Mouse (Mus musculus) left cerebral cortex, postnatal 10 days (tissue): ENCODE measurements around the gene Nfib. TPM values are rescaled to one million over a fixed set of nuclear protein-coding genes. Genes with fewer than 3 reads are reported as not detected.
"Not testable (repeated sequence)": the region's sequence is repeated elsewhere in the genome, so short reads cannot be mapped to it uniquely, and the experiment has no call there.

Experiments used
- DNase-seq, 2 experiments: peaks; one replicate each; pipeline ENCODE4 v3.0.0; 2021 to 2022; ENCODE audit warnings: low spot score in 2 of 2, mixed read lengths in 1 of 2; ENCODE audit errors: extremely low spot score in 1 of 2
- intact Hi-C: fragments of 180-260 bp; cut with DNase I; formaldehyde crosslinking; loops from one replicate; pipeline ENCODE4 v1.15.1; 2025
- total RNA-seq, 2 experiments: library from RNA; stranded (reverse); gene quantifications; 2 replicates each; pipeline ENCODE4 v1.2.3; 2021

Gene Nfib
- total RNA-seq, 2 experiments from 2014 or later: 105 to 109 TPM

DNA sequence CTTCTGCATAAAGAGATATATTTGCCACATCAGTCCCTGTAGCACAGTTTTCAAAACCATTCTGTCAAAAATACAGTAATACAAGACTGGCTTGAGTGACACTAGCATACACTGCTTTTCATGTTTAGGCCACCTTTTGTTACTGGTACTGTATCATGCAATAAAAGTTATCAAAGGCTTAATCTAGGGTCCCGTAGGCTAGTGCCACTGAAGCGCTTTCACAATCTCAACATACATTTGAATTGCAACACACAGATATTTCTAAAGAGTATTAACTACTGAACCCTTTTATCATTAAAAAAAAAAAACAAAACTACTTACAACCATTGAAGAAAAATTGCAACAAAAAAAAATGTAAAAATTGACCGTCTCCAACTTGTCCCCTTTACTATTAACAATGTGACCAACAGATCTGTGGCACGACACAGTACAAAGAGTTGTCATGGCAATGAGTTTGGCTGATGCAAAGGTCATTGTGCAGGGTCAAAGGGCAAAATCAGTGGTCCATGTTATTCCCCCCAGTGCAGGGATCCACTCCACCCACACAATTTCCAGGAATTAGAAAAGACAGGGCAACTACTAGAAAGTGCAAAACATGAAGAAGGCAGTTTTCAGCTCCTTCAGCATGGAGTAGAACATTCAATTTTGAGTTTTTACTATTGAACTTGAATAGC, 414.2 kb downstream of the Nfib start:
- intact Hi-C loops: no loop called here
- no peak for DNase-seq

DNA sequence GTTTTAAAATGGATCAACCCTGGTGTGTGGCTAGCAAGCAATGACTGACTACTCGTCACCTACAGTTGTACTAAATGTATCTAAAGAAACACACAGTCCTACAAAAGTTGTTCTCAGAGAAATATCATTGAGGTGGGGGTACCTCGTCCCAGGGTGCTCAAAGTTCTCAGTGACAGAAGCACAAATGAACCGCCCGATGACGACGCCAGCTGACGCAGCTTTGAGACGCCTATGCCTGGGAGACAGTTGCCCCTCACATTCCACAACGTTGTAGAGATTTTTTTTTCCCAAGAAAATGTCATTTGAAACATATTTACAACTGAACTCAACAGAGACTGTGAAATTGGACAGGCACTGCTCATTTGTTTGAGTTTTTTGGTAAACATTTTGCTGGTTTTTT, 414.9 kb downstream of the Nfib start:
- intact Hi-C loops: no loop called here
- DNase-seq: no peak

DNA sequence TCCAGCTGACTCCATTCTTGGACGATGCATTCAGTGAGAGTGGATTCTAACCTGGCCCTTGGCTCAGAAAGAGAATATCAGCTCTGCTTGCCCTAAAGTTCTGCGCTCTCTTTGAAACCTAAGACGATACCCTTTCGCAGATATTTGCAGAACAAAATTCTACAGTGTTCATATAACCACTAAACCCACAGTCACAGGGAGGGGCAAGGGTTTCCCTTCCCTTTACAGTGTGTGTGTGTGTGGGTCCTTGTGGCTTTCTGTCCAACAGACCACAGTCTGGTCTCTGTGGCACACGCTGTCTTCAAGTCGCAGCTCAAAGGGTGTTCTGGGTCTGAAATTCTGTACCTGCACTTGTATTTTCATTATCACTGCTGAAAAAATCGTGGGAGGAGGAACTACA, 416.0 kb downstream of the Nfib start:
- intact Hi-C loops: no loop called here
- DNase-seq: no peak

DNA sequence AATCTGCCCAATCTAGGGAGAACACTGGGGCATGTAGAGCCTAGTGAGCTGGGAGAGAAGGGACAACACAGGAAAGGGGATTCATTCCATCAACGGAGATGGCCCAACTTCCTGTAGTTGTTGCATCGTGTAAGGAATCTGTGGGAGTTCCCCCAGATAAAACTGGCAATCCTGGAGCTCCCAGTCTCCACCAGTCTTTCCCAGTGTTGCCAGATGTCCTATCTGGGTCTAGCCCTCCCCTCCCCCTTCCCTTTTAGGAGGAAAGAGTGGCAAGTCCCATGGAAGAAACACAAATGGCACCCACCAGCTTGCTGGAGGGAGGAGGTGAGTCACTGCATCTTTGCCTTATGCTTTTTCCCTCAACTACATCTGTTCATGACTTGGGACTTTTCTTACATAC, 417.4 kb downstream of the Nfib start:
- DNase-seq: no peak
- intact Hi-C loops: no loop called here

DNA sequence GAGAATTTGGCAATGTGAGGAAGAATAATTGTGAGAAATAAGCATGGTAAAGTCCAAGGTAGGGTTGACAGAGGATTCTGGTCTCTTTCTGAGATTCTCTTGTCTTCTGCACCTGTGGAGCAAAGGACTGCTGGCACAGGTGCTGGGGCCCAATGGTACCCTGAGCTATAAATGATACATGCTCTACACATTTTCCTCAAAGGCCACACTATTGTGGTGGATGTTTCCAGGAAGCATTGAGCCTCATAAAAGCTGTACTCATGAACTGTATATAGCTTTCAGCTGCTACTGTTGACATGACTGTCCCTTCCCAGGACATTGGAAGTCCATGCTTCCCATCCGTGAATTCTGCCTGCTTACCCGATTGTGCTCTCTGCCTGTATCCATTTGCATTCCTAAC, 418.1 kb downstream of the Nfib start:
- intact Hi-C loops: no loop called here
- no peak for DNase-seq

DNA sequence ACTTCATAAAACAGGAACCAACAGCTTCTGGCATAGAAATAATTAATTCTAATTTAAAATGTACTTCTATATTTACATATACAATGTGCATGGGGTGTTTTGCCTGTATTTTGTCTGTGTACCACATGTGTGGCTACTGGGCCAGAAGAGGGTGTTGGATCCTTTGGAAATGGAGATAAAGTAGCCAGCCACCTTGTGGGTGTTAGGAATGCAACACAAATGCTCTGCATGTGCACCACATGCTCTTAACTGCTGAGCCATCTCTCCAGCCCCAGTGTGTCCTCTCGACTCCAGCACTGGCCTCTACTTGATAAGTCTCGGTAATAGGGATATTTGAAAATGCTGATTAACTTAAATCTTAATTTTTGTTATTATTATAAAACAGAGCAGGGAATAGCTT, 418.6 kb downstream of the Nfib start:
- intact Hi-C loops: no loop called here
- no peak for DNase-seq

DNA sequence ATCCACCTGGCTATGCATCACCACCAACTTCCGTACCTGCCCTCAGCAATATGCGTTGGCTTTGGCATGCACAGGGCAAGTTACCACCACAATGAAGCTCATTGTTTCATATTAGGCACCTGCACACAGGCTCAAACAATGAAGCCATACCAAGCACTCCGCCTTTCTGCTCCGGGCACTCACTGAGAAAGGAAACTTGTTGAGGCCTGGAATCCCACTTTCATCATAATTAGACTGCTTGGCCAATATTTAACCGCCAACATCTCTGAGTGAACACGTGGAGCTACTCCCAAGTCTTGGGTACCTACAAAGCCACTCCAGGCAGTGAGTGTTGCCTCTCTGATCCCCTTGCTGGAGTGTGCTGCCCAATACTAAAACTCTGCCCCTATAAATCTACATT, 422.0 kb downstream of the Nfib start:
- DNase-seq: no peak
- intact Hi-C loops: no loop called here

DNA sequence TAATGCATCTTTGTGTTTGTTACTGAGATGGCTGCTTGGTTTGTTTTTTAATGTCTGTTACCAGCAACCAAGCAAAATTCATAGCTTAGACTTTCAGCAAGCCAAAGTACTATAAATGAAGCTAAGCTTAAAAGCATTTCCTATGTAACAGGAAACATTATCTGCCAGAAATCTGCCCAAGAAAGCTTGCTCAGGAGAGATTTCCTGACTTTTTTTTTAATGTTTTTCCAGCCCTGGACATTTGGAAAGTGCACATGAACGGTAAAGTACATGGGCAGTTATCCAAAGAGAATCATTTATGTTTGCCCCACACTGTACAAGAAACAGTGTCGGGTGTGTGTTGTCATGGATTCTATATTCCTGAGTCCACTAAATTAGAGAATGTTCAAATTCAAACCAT, 429.6 kb downstream of the Nfib start:
- no peak for DNase-seq
- intact Hi-C loops: no loop called here

DNA sequence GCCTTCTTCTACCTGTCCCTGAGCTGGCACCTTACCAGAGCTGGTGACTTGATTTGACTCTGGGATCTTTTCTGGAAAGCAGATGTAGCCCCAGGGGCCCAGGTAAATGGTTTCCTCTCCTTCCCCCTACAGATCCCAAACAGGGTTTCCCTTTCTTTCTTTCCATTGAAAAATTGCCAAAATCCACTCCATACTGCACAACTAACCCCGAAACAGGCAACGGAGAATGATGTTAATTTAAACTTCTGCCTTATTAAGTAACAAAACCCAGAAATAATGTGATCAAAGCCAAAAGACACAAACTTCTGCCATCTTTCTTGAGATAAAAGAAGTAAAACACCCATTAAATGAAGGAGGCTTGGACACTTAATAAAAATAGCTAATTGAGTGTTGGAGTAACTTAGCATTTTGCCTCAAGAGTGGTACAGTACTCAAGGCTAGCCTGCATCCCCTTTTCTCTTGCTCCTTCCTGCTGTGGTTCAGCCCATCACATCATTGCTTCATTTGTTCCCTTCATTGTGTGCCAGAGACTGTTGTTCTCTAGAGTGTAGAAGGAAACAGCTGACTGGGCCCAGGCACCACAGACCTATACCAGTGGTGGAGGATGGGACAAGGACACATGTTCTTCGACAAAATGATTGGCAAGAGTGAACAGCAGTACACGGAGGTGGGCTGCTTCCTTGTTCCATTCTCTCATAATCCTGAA, 432.3 kb downstream of the Nfib start:
- no peak for DNase-seq
- intact Hi-C loops: no loop called here

DNA sequence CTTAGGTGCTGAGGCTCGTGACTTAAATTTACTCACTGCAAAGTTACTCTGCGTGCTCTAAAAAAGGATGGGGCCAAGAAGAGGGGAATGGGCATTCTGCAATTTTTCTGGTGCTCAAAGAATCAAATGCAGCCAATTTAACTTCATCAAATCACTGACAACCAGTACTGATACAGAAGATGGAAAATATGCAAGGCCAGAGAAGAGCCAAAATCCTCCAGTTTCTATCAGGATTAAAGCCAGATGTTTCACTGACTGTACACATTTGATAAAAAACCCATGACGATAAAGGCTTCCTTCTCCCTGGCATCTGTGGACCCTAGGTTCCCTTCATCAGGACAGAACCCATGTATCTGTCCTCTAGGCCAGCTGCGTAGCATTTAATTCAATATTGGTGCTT, 433.5 kb downstream of the Nfib start:
- no peak for DNase-seq
- intact Hi-C loops: no loop called here

DNA sequence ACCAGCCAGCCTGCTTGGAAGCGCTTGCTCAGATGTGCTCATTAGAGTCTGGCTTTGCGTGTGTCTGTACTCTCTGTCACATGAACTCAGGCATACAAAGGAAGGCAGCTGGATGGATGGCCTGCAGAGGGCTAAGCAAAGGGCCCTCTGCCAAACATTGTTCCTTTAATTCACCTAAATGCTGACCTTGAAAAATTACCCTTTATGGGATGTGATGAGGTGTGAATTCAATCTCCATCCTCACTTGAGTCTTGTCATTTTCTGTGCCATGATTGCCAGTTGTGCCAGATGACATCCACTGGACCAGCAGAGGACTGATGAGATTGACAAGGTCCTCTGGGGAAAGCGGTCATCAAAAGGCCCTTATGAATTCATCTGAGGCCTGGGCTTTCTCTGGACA, 434.0 kb downstream of the Nfib start:
- intact Hi-C loops: no loop called here
- DNase-seq: no peak

DNA sequence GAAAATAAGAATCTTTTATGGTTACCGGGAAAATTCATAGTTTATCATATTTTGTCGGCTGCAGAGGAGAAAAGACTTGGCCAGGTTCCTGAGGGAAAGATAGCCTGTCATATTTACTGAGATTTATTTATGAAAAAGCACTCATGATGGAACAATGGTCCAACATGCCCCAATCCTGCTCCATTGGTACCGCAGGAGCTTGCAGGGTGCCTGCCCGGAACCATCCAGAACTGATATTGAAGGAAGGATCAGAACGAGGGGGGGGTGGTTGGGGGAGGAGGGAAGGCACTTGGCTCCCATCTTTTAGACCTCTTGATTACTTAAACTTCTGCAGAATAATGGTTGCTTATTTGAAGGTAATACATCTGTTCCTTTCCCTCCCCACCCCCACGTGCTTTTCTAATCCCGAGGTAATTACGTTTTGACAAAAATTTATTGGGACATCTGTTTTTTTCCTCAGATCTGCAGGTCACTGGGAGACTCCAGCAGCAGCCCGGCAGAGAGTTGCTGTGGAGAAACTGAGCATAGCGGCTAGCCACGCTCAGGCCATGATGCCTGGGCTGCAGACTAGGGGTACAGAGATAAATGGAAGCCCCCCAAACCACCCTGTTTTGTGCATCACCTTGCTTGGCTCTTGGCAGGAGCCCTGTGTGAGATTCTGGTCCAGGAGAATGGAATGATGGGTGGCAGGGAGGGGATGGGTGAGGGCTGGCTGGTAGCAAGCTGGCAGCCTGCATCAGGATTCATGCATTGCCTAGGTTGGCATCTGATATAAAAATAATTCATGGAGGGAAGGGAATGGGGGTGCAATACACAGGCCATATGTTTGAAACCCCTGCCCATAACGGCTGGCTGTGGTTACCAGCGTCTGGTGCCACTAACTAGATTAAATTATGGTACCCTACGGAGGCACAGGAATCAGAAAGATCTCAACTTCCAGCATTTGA, 437.4 kb downstream of the Nfib start:
- no peak for DNase-seq
- intact Hi-C loops: no loop called here

DNA sequence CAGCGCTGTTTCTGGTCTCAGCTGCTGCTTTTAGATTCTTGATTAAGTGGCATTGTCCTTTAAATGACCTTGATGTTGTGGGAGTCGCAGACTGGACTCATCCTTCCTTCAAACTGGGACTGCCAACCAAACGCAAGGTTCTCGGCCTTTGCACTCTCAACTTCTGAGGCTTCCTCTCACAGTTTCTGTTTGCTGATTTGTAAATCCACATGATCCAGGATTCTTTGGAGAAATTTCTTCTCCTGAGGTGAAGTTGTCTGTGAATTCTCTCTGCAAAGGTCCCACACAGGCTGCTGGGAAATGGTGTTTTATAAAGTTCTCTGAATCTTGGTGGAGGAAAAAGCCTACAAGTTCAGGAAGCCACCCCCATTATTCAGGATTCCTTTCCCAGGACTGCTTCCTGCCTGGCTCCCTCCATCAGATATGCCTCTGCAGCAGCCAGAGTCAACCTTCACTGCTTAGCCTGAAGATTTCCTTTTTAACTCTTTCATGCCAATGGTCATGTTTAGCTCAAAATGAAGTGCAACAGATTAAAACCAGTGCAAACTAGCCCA, 439.4 kb downstream of the Nfib start:
- intact Hi-C loops: no loop called here
- DNase-seq: no peak

DNA sequence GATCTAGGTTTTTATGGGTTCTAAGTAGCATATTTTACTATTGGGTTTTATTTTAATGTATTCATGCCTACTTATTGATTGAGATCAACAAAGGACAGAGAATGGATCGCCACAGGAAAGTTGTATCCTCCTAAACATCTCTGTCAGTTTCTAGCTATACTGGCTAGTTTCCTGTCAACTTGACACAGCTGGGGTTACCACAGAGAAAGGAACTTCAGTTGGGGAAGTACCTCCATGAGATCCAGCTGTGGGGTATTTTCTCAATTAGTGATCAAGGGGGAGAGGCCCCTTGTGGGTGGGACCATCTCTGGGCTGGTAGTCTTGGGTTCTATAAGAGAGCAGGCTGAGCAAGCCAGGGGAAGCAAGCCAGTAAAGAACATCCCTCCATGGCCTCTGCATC, 447.0 kb downstream of the Nfib start:
- intact Hi-C loops, DNase-seq: not testable (repeated sequence)

DNA sequence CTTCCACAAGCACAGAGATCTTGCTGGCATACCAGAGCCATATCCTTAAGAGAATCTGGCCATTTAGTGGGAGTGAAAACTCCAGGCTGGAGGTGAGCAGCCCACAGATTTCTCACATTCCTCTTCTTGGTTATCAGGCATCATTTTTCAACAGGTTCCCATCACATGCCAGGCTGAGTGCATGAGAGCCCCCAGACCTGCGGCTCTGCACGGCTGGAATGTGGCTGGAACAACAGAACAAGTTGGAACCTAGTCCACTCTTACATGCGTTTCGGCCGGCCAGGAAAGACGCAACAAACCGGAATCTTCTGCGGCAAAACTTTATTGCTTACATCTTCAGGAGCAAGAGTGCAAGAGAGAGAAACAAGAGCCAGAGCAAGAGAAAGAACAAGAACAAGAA, 453.5 kb downstream of the Nfib start:
- intact Hi-C loops: no loop called here
- no peak for DNase-seq

DNA sequence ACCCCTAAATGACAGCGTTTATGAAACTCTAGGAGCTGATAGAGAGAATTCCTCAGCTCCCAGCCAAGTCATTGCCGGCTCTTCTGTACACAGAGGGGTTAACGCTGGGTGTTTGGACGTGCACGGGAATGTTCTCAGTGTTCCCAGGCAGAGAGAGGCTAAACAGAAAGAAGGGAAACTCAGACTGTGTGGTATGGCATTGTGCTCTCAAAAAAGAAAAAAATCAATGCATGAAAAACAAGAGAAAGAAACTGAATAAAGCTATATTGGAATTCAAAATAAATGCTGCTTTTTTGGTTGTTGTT, 455.2 kb downstream of the Nfib start:
- no peak for DNase-seq
- intact Hi-C loops: no loop called here

DNA sequence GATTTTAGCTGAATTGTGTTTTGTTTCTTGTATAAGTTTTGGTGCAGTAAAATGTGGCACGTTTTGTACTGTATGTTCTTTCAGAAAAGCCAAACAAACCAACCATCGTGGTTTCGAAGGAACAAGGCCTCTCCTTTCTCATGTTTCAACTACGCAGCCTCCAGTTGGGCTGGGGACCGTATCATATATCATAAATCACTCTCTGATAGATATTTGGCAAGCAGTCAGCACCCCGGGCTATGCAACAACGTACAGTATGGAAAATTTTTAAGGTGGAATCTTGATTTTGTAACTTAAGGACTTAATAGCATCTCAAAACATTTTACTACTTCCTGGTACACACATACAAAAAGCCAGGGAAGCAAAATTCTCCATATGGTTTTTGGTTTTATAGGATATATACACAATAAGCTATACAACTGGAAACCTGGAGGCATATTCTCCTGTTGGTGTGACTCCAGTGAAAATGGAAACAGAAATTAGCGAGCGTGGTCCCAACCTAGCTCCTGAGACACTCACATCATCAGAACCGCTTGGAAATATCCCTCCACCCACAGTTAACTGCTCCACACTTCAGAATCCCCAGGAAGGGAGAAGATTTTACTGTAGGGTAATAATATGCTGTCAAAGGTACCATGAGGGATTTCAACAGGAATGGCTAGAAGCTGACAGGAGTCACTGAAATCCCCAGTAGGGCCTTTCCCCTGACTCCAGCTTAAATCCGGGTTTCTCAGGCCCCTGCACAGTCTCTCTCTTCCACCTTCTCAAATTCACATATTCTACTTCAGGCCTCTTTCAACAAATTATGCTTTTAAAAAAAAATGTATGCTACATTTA, 455.8 kb downstream of the Nfib start:
- intact Hi-C loops: no loop called here
- no peak for DNase-seq

DNA sequence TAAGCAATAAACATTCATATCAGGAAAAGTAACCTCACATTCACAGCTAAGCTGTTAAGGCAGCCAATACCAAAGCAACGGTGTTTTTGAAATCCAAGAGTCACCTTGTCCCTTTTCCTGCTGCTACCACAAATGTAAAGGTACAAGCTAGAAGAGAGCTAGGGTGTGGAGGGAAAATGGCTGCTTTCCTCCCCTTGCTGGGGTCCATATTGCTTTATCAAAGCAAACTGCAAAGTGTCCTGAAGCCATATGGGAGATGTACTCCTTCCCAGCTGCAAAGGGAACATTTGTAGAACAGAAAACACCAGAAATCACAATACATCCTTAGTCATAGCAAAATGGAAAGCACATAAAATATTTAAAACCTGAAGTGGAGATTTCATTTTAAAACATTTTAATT, 456.6 kb downstream of the Nfib start:
- intact Hi-C loops: no loop called here
- DNase-seq: no peak

DNA sequence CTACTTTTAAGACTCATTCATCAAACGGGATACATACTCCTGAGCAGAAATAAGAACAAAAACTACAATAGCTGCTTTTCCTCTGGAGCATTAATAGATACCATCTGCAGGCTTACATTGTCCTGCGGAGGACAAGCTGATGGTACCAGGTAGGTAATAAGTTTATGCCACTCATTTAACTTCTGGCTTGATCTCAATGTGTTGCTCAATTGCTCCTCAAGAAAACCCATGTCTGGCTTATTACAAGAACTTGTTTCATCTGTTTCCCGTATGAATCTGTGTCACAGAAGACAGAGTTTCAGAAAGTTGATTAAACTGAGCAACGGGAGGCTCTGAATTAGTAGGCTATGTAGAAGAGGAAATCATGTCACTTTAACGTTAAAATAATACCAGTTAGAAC, 457.5 kb downstream of the Nfib start:
- intact Hi-C loops: no loop called here
- no peak for DNase-seq
